Comparison of ENCODE assay signal across 20 mouse cellular contexts in the genomic region with DNA sequence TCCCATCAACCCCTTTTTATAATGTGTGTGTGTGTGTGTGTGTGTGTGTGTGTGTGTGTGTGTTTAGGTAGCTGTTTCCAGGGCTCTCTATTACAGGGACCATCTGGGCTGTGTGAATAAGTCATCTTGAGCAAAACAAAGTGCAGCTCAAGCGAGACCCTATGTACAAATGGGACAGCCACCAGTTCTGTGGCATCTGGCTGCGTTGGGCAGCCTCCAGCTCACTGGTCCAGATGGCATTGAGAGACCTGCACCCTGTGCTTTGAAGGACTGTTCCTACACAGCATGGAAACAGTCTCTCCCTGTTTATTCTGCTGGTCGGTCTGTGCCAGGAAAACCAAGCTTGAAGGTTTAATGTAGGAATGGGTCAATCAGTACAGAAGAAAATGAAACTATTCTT.
DNase-seq lines count a peak whose midpoint lies in the region; ATAC-seq lines count a peak whose summit lies in the region.
"Had no signal": no experiment of that assay in that cellular context is flagged by ENCODE, and none has a peak within 500 bp of the region (broad histone marks: within the 10 kb centered on the region; RNA-seq: fewer than 3 reads in every experiment).

No protein-coding gene starts in this region.

- 78% methylated on average over 3 of the region's 3 CpGs for WGBS in hindbrain, embryonic 15.5 days
- 89% methylated on average over 3 of the region's 3 CpGs for WGBS in hindbrain, embryonic 10.5 days

- H3K27me3 ChIP-seq in hindbrain, embryonic 15.5 days, result no peaks in the 10 kb centered on the region
- H3K27me3 ChIP-seq in hindbrain, embryonic 10.5 days (ENCODE audit: insufficient read depth, poor library complexity, severe bottlenecking), result no peaks in the 10 kb centered on the region
- H3K27me3 ChIP-seq: CH12.LX; limb, embryonic 12.5 days; lung, embryonic 15.5 days had no signal

- H3K4me2 ChIP-seq in hindbrain, embryonic 15.5 days, result no peak overlapping the region
- H3K4me2 ChIP-seq: limb, embryonic 12.5 days; liver, embryonic 13.5 days; lung, embryonic 15.5 days had no signal

- no peak overlapping the region for H3K27ac ChIP-seq in hindbrain, embryonic 15.5 days (replicated peaks)
- H3K27ac ChIP-seq in hindbrain, embryonic 10.5 days, result no peak overlapping the region
- H3K27ac ChIP-seq: left cerebral cortex, adult 2 months; limb, embryonic 12.5 days; liver, embryonic 13.5 days; lung, embryonic 15.5 days had no signal

- no peak overlapping the region for H3K9ac ChIP-seq in hindbrain, embryonic 15.5 days
- H3K9ac ChIP-seq: limb, embryonic 12.5 days; liver, embryonic 13.5 days; lung, embryonic 15.5 days had no signal

- ATAC-seq in hindbrain, embryonic 15.5 days (ENCODE audit: low FRiP score, low read depth), result peak; percentile 82
- ATAC-seq: intestine, postnatal 0 days had no signal

- peak; percentile 75 to 87 for DNase-seq in cerebellum, postnatal 10 days
- DNase-seq in cerebellum, postnatal 36 days, result no peak
- DNase-seq in hindbrain, embryonic 10.5 days (ENCODE audit: low spot score), result no peak
- peak; percentile 6 for DNase-seq in right cerebral cortex, adult 18-20 months
- no peak for DNase-seq in right cerebral cortex, adult 2 months (ENCODE audit: low spot score in 2 of 2)
- peak; percentile 13 to 29 for DNase-seq in layer of hippocampus, postnatal 36 days
- no peak for DNase-seq in lung, postnatal 10 days
- DNase-seq: cerebellum, adult 11 months; heart, adult 11 months; heart, postnatal 4 days; kidney, postnatal 14 days; liver, embryonic 13.5 days; spleen, adult 18-20 months; thymus, adult 18-20 months had no signal

- H3K9me3 ChIP-seq in hindbrain, embryonic 15.5 days, result no peaks in the 10 kb centered on the region
- no peaks in the 10 kb centered on the region for H3K9me3 ChIP-seq in hindbrain, embryonic 10.5 days
- H3K9me3 ChIP-seq: limb, embryonic 12.5 days; liver, embryonic 13.5 days; lung, embryonic 15.5 days had no signal

- H3K4me3 ChIP-seq in hindbrain, embryonic 15.5 days, result no peak overlapping the region
- no peak overlapping the region for H3K4me3 ChIP-seq in hindbrain, embryonic 10.5 days
- H3K4me3 ChIP-seq: left cerebral cortex, adult 2 months; limb, embryonic 12.5 days; liver, embryonic 13.5 days; lung, embryonic 15.5 days had no signal

- H3K36me3 ChIP-seq in hindbrain, embryonic 15.5 days, result no peaks in the 10 kb centered on the region
- no peaks in the 10 kb centered on the region for H3K36me3 ChIP-seq in hindbrain, embryonic 10.5 days
- H3K36me3 ChIP-seq: limb, embryonic 12.5 days; liver, embryonic 13.5 days; lung, embryonic 15.5 days had no signal

- no peaks in the 10 kb centered on the region for H3K4me1 ChIP-seq in hindbrain, embryonic 15.5 days (replicated peaks)
- peaks cover 12% of the 10 kb centered on the region; the same call in 1 of the 2 replicates for H3K4me1 ChIP-seq in hindbrain, embryonic 10.5 days (replicated peaks)
- H3K4me1 ChIP-seq: limb, embryonic 12.5 days; liver, embryonic 13.5 days; lung, embryonic 15.5 days had no signal

Comparison
In these comparisons a context has a peak if more than half of its experiments do, and no peak if none do; other contexts are left out.
1. DNase-seq: peak in cerebellum, postnatal 10 days (2 of 2), right cerebral cortex, adult 18-20 months (single experiment) and layer of hippocampus, postnatal 36 days (2 of 2); none in cerebellum, postnatal 36 days (0 of 2), hindbrain, embryonic 10.5 days (single experiment), right cerebral cortex, adult 2 months (0 of 2) and lung, postnatal 10 days (single experiment).